Mouse (Mus musculus) small intestine, adult 2 months (tissue): ENCODE data around the gene Arhgap30. TPM values are rescaled to one million over a fixed set of nuclear protein-coding genes. Genes with fewer than 3 reads are reported as not detected.

ENCODE experiments used
- H3K27ac ChIP-seq: fragments of 200-500 bp; 2 replicates; pipeline ENCODE4 v1.5.1; 2012; ENCODE audit warnings: low read depth, low read length, control low read depth, inconsistent platforms; ENCODE audit not compliant: insufficient read depth
- H3K27me3 ChIP-seq: fragments of 200-500 bp; 2 replicates; pipeline ENCODE4 v1.6.1; 2012; ENCODE audit warnings: mild to moderate bottlenecking, moderate library complexity, low read length, inconsistent platforms; ENCODE audit not compliant: control insufficient read depth, insufficient read depth
- H3K36me3 ChIP-seq: fragments of 200-500 bp; 2 replicates; pipeline ENCODE4 v1.6.1; 2012; ENCODE audit warnings: mild to moderate bottlenecking, low read length, control low read depth, inconsistent platforms; ENCODE audit not compliant: control insufficient read depth, insufficient read depth
- H3K4me1 ChIP-seq: fragments of 200-500 bp; 2 replicates; pipeline ENCODE4 v1.6.1; 2012; ENCODE audit warnings: low read length, inconsistent platforms, mixed read lengths; ENCODE audit not compliant: control insufficient read depth, insufficient read depth, insufficient read length
- H3K4me3 ChIP-seq: fragments of 200-500 bp; 2 replicates; pipeline ENCODE4 v1.5.1; 2012; ENCODE audit warnings: low read depth, mild to moderate bottlenecking, control low read depth, inconsistent platforms, low read length, moderate library complexity
- CTCF ChIP-seq: fragments of 200-500 bp; IDR thresholded peaks from 2 replicates; pipeline ENCODE4 v1.5.1; 2012; ENCODE audit warnings: low read depth, mild to moderate bottlenecking, control low read depth, inconsistent platforms, low read length, moderate library complexity, mixed read lengths; ENCODE audit not compliant: insufficient replicate concordance, insufficient read length; ENCODE audit errors: extremely low read depth
- POLR2A ChIP-seq: fragments of 200-500 bp; IDR thresholded peaks from 2 replicates; pipeline ENCODE4 v1.6.1; 2012; ENCODE audit warnings: low read depth, mild to moderate bottlenecking, control low read depth, inconsistent platforms, low read length, moderate library complexity
- WGBS: fragments of 180-500 bp; shearing (Covaris S2); methylation state at CpG from one replicate; pipeline ENCODE4 v1.1.7; 2018; 5-methylcytosine and 5-hydroxymethylcytosine counted together
- polyA plus RNA-seq: library from polyadenylated mRNA; depleted of rRNA; stranded (reverse); fragments of >200 nt; gene quantifications from 2 replicates; pipeline ENCODE4 v1.2.3, GENCODE M21; 2012

Arhgap30 gene
- polyA plus RNA-seq, 1 experiment: 6.1 TPM

- TF ChIP-seq CTCF (no peak), POLR2A (no peak)
- WGBS: 81% methylated on average over 9 of the region's 9 CpGs
- Histone ChIP-seq H3K4me1 (no peaks in the 10 kb centered on the region), H3K4me3 (no peak overlapping the region), H3K27me3 (no peaks in the 10 kb centered on the region), H3K36me3 (no peaks in the 10 kb centered on the region; the same call in 1 of the 2 replicates), H3K27ac (no peak overlapping the region)
These were observed 14.2 kb downstream of the Arhgap30 start for GRCm38 (mm10) chr1:171402991-171403390.

GRCm38 (mm10) chr1:171407263-171407662 is 18.5 kb downstream of the Arhgap30 start:
- H3K4me1 ChIP-seq: no peaks in the 10 kb centered on the region
- 74% methylated on average over 5 of the region's 5 CpGs for WGBS
- H3K27me3 ChIP-seq: no peaks in the 10 kb centered on the region
- TF ChIP-seq POLR2A (no peak), CTCF (no peak)
- H3K4me3 ChIP-seq: no peak overlapping the region
- H3K27ac ChIP-seq: no peak overlapping the region
- no peaks in the 10 kb centered on the region; the same call in 1 of the 2 replicates for H3K36me3 ChIP-seq

- Histone ChIP-seq H3K27ac (no peak overlapping the region), H3K27me3 (no peaks in the 10 kb centered on the region), H3K4me1 (no peaks in the 10 kb centered on the region; the same call in 1 of the 2 replicates), H3K4me3 (no peak overlapping the region), H3K36me3 (peaks cover 2% of the 10 kb centered on the region)
- WGBS: 91% methylated on average over 1 of the region's 1 CpGs
- TF ChIP-seq CTCF: no peak
- TF ChIP-seq POLR2A: no peak
These were observed 21.5 kb downstream of the Arhgap30 start for GRCm38 (mm10) chr1:171410231-171410630.

GRCm38 (mm10) chr1:171410947-171411484 is 22.3 kb downstream of the Arhgap30 start, which contains the start of gene Usf1:
Gene Usf1, plus strand, starts transcription at chr1:171411313.
- Histone ChIP-seq H3K27ac (peak within 1 kb of the TSS; percentile 89), H3K36me3 (peaks cover 10% of the 10 kb centered on the region), H3K4me1 (no peaks in the 10 kb centered on the region; the same call in 1 of the 2 replicates), H3K27me3 (no peaks in the 10 kb centered on the region), H3K4me3 (peak within 1 kb of the TSS; percentile 91)
- WGBS: under 1% methylated on average over 36 of the region's 36 CpGs
- TF ChIP-seq POLR2A (peak; percentile 75; the same call in 1 of the 2 replicates), CTCF (peak; percentile 19; the same call in 1 of the 2 replicates)

GRCm38 (mm10) chr1:171411492-171411941 is 22.8 kb downstream of the Arhgap30 start:
- peak overlapping the region; percentile 89 for H3K27ac ChIP-seq
- peak overlapping the region; percentile 91 for H3K4me3 ChIP-seq
- under 1% methylated on average over 39 of the region's 39 CpGs for WGBS
- H3K4me1 ChIP-seq: no peaks in the 10 kb centered on the region; the same call in 1 of the 2 replicates
- TF ChIP-seq POLR2A: no peak
- H3K27me3 ChIP-seq: no peaks in the 10 kb centered on the region
- H3K36me3 ChIP-seq: peaks cover 13% of the 10 kb centered on the region

- peak overlapping the region; percentile 89 for H3K27ac ChIP-seq
- peaks cover 18% of the 10 kb centered on the region for H3K36me3 ChIP-seq
- no peak; the same call in 1 of the 2 replicates for TF ChIP-seq POLR2A
- 0 out of 2 replicates have a peak, but pooled peaks have one; percentile 12 for TF ChIP-seq CTCF
- under 1% methylated on average over 20 of the region's 20 CpGs for WGBS
- no peaks in the 10 kb centered on the region; the same call in 1 of the 2 replicates for H3K4me1 ChIP-seq
- no peaks in the 10 kb centered on the region for H3K27me3 ChIP-seq
- H3K4me3 ChIP-seq: peak overlapping the region; percentile 91
These were observed 23.3 kb downstream of the Arhgap30 start for GRCm38 (mm10) chr1:171412001-171412441.

- Histone ChIP-seq H3K27me3 (no peaks in the 10 kb centered on the region), H3K4me3 (peak overlapping the region; percentile 91; the same call in 1 of the 2 replicates), H3K27ac (peak overlapping the region; percentile 89), H3K4me1 (peaks cover 2% of the 10 kb centered on the region; the same call in 1 of the 2 replicates), H3K36me3 (peaks cover 23% of the 10 kb centered on the region)
- WGBS: 47% methylated on average over 3 of the region's 3 CpGs
- TF ChIP-seq CTCF (no peak), POLR2A (no peak)
These were observed 23.7 kb downstream of the Arhgap30 start for GRCm38 (mm10) chr1:171412446-171412845.
